Mouse (Mus musculus): Measurements from ENCODE around the gene Hoxa6.

DNA sequence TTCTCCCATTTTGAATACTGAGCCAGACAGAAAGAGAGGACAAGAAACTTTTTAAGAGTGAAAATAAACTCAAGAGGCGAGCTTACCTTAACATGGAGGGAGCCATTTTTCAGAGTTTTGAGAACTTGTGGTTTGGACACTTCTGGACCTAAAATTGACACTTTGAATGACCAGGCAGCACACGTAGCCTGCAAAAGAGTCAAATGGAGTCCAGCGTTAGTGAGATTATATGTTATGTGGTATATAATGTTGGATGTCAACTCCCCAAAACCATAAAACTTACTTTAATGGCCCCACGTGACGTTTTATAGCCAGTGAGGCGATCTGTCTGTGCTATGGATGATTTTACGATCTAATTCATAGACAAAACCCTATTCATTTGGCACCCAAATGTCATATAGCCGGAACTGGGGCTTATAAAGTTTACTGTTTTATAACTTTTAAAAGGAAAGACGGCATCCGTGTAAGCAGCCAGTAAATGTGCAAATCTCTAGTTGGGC lies 7.7 kb downstream of the Hoxa6 start:
- no peak for TF ChIP-seq CTCF (IDR thresholded peaks at IDR 0.05; ENCODE audit: extremely low read depth, insufficient read length, insufficient replicate concordance, low read depth, low read length)
- no peak for TF ChIP-seq POLR2A (IDR thresholded peaks at IDR 0.05; ENCODE audit: low read depth, low read length)
